Mouse (Mus musculus): ENCODE results near the gene Gpr84. TPM values are rescaled to one million over a fixed set of nuclear protein-coding genes. Genes with fewer than 3 reads are reported as not detected.

The Gpr84 gene
- polyA plus RNA-seq, 1 experiment: 0.05 TPM

DNA sequence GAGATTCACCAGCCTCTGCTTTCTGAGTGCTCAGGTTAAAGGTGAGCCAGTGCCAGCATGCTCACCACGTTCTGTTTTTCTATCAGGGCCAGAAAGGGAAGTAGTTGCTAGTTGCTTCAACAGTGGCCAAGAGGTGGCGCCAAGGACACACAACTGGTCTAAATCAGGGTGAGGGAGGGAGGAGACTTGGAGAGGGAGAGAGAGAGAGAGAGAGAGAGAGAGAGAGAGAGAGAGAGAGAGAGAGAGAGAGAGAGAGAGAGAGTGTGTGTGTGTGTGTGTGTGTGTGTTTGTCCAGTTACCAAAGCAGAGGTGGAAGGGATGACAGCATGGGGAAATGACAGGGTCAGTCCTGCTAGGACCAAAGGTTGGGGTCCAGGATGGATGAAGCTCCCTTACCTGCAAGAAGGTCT is 36.9 kb upstream of the Gpr84 start:
- H3ac ChIP-seq (ENCODE audit: control insufficient read depth, insufficient read length): no peak overlapping the region
- TF ChIP-seq REST (IDR thresholded peaks at IDR 0.05; ENCODE audit: insufficient read depth, insufficient read length): no peak
- no peak for TF ChIP-seq MYOG (IDR thresholded peaks at IDR 0.05; ENCODE audit: control insufficient read depth in 1 of 3, insufficient read depth in 1 of 3, insufficient read length in 2 of 3, low read depth in 2 of 3)
- TF ChIP-seq MAX (IDR thresholded peaks at IDR 0.05; ENCODE audit: low read depth): no peak
- TF ChIP-seq E2F4 (IDR thresholded peaks at IDR 0.05; ENCODE audit: insufficient read depth): no peak
- no peak for TF ChIP-seq POLR2AphosphoS2 (IDR thresholded peaks at IDR 0.05; ENCODE audit: insufficient read length, low read depth)
- no peak for TF ChIP-seq SRF (IDR thresholded peaks at IDR 0.05; ENCODE audit: control insufficient read depth, insufficient read length, low read depth)
- no peak for TF ChIP-seq POLR2A (IDR thresholded peaks at IDR 0.05; ENCODE audit: insufficient read length, low read depth)
- no peak for TF ChIP-seq CEBPB (IDR thresholded peaks at IDR 0.05; ENCODE audit: insufficient read depth, poor library complexity, severe bottlenecking)
- no peak for TF ChIP-seq TCF12 (IDR thresholded peaks at IDR 0.05; ENCODE audit: insufficient read depth, poor library complexity, severe bottlenecking)
- TF ChIP-seq USF1 (IDR thresholded peaks at IDR 0.05; ENCODE audit: low read depth): no peak
- no peak for TF ChIP-seq TCF3 (IDR thresholded peaks at IDR 0.05; ENCODE audit: insufficient read length, low read depth)
- TF ChIP-seq MYOD1 (IDR thresholded peaks at IDR 0.05; ENCODE audit: control insufficient read depth in 1 of 3, insufficient read length in 2 of 3, low read depth in 2 of 3): no peak
- no peak overlapping the region for H3K4me3 ChIP-seq
- no peak overlapping the region for H3K4me2 ChIP-seq (ENCODE audit: low read depth)
- no peaks in the 10 kb centered on the region for H3K79me2 ChIP-seq (ENCODE audit: control insufficient read depth, insufficient read depth)
- no peaks in the 10 kb centered on the region for H3K27me3 ChIP-seq (ENCODE audit: control insufficient read depth, insufficient read depth, insufficient read length)
- H3K36me3 ChIP-seq (ENCODE audit: control insufficient read depth, insufficient read depth): peaks cover 87% of the 10 kb centered on the region

DNA sequence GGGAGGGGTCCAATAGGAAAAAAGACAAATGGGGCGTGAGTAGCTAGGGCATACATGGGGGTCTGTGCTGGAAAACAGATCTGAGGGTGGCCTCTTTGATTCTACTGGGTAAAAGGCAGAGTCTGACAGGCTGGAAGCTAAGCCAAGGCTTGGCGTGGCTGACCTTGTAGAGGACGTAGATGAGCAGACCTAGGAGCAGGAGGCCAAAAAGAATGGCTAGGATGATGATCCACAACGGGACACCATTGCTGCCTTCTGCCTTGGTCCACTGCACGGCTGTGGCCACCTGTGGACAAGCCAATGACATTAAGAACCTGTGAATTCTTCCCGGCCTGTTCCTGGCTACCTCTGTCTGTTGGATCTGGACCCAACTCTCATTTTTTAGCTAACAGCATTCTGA is 35.4 kb upstream of the Gpr84 start:
- H3K27me3 ChIP-seq (ENCODE audit: control insufficient read depth, insufficient read depth, insufficient read length): no peaks in the 10 kb centered on the region
- H3ac ChIP-seq (ENCODE audit: control insufficient read depth, insufficient read length): no peak overlapping the region
- no peak overlapping the region for H3K4me3 ChIP-seq
- H3K79me2 ChIP-seq (ENCODE audit: control insufficient read depth, insufficient read depth): no peaks in the 10 kb centered on the region
- TF ChIP-seq POLR2AphosphoS2 (IDR thresholded peaks at IDR 0.05; ENCODE audit: insufficient read length, low read depth): peak; percentile 78
- TF ChIP-seq USF1 (IDR thresholded peaks at IDR 0.05; ENCODE audit: low read depth): no peak
- H3K36me3 ChIP-seq (ENCODE audit: control insufficient read depth, insufficient read depth): peaks cover 74% of the 10 kb centered on the region
- no peak overlapping the region for H3K4me2 ChIP-seq (ENCODE audit: low read depth)

DNA sequence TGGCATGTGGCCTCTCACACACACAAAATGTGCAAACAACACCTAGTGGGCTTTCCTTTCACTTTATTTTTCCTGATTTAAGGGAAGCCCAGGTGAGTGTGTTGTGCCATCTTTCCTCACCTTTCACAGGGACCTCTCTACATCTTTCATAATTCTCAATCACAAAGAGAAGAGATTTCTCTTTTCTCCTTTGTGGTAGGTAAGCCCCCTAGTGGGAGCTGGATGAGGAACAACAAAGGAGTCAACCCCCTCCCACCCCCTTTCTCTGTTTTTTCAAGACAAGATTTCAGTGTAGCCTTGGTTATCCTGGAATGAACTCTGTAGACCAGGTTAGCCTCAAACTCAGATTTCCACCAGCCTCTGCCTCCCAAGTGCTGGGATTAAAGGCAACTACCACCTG is 33.1 kb upstream of the Gpr84 start:
- TF ChIP-seq MYOD1 (IDR thresholded peaks at IDR 0.05; ENCODE audit: control insufficient read depth in 1 of 3, insufficient read length in 2 of 3, low read depth in 2 of 3): no peak
- no peak for TF ChIP-seq MYOG (IDR thresholded peaks at IDR 0.05; ENCODE audit: control insufficient read depth in 1 of 3, insufficient read depth in 1 of 3, insufficient read length in 2 of 3, low read depth in 2 of 3)
- no peak for TF ChIP-seq POLR2A (IDR thresholded peaks at IDR 0.05; ENCODE audit: insufficient read length, low read depth)
- TF ChIP-seq TCF12 (IDR thresholded peaks at IDR 0.05; ENCODE audit: insufficient read depth, poor library complexity, severe bottlenecking): no peak
- no peak for TF ChIP-seq MAX (IDR thresholded peaks at IDR 0.05; ENCODE audit: low read depth)
- no peak for TF ChIP-seq CEBPB (IDR thresholded peaks at IDR 0.05; ENCODE audit: insufficient read depth, poor library complexity, severe bottlenecking)
- no peak for TF ChIP-seq POLR2AphosphoS2 (IDR thresholded peaks at IDR 0.05; ENCODE audit: insufficient read length, low read depth)
- no peak for TF ChIP-seq REST (IDR thresholded peaks at IDR 0.05; ENCODE audit: insufficient read depth, insufficient read length)
- TF ChIP-seq USF1 (IDR thresholded peaks at IDR 0.05; ENCODE audit: low read depth): no peak
- no peak for TF ChIP-seq SRF (IDR thresholded peaks at IDR 0.05; ENCODE audit: control insufficient read depth, insufficient read length, low read depth)
- no peak for TF ChIP-seq TCF3 (IDR thresholded peaks at IDR 0.05; ENCODE audit: insufficient read length, low read depth)
- TF ChIP-seq E2F4 (IDR thresholded peaks at IDR 0.05; ENCODE audit: insufficient read depth): no peak
- peaks cover 52% of the 10 kb centered on the region for H3K36me3 ChIP-seq (ENCODE audit: control insufficient read depth, insufficient read depth)

DNA sequence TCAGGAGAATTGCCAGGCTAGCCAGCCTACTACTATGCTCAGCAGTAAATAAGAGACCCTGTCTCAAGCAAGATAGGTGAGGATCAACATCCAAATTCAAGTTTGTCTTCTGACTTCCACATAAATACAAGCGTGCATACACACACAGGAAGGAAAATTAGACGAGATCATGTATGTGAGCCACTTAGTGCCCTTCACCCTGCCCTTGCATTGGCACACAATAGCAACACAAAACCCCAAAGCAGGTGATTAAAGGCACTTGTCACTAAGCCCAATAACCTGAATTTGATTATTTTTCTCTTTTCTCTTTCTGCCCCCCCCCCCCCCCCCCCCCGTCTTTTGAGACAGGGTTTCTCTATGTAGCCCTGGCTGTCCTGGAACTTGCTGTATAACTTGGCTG is 32.6 kb upstream of the Gpr84 start:
- H3K27me3 ChIP-seq (ENCODE audit: control insufficient read depth, insufficient read depth, insufficient read length): no peaks in the 10 kb centered on the region
- no peaks in the 10 kb centered on the region for H3K79me2 ChIP-seq (ENCODE audit: control insufficient read depth, insufficient read depth)
- no peak overlapping the region for H3ac ChIP-seq (ENCODE audit: control insufficient read depth, insufficient read length)
- H3K36me3 ChIP-seq (ENCODE audit: control insufficient read depth, insufficient read depth): peaks cover 46% of the 10 kb centered on the region
- TF ChIP-seq POLR2A (IDR thresholded peaks at IDR 0.05; ENCODE audit: insufficient read length, low read depth): peak; percentile 22
- peak; percentile 71 for TF ChIP-seq POLR2AphosphoS2 (IDR thresholded peaks at IDR 0.05; ENCODE audit: insufficient read length, low read depth)
- no peak for TF ChIP-seq CEBPB (IDR thresholded peaks at IDR 0.05; ENCODE audit: insufficient read depth, poor library complexity, severe bottlenecking)
- H3K4me3 ChIP-seq: no peak overlapping the region
- no peak overlapping the region for H3K4me2 ChIP-seq (ENCODE audit: low read depth)

More for the DNA sequence above, 33.1 kb upstream of the Gpr84 start:
- no peak overlapping the region for H3K4me2 ChIP-seq (ENCODE audit: low read depth)
- no peaks in the 10 kb centered on the region for H3K27me3 ChIP-seq (ENCODE audit: control insufficient read depth, insufficient read depth, insufficient read length)
- H3ac ChIP-seq (ENCODE audit: control insufficient read depth, insufficient read length): no peak overlapping the region
- H3K79me2 ChIP-seq (ENCODE audit: control insufficient read depth, insufficient read depth): no peaks in the 10 kb centered on the region
- no peak overlapping the region for H3K4me3 ChIP-seq

DNA sequence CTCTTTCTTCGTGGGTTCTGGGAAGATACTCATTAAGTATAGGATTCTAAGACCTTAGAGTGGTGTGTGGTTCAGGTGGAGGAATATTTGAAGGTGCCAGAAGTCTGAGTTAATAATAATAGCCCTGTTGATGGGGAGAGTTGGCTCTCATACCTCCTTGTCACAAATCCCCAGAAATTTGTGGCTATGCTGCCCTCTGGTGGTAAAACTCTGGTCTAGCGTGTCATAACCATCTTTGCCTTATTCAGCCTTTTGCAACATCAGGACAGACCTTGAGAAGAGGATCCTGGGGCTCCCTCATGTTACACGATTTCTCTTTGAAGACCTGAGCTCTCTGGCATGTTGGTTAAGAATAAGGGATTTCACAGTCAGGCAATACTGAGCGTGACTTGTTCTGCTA is 32.0 kb upstream of the Gpr84 start:
- TF ChIP-seq USF1 (IDR thresholded peaks at IDR 0.05; ENCODE audit: low read depth) (no peak), TCF12 (IDR thresholded peaks at IDR 0.05; ENCODE audit: insufficient read depth, poor library complexity, severe bottlenecking) (no peak), E2F4 (IDR thresholded peaks at IDR 0.05; ENCODE audit: insufficient read depth) (no peak), SRF (IDR thresholded peaks at IDR 0.05; ENCODE audit: control insufficient read depth, insufficient read length, low read depth) (no peak), MYOD1 (IDR thresholded peaks at IDR 0.05; ENCODE audit: control insufficient read depth in 1 of 3, insufficient read length in 2 of 3, low read depth in 2 of 3) (no peak), CEBPB (IDR thresholded peaks at IDR 0.05; ENCODE audit: insufficient read depth, poor library complexity, severe bottlenecking) (no peak), MYOG (IDR thresholded peaks at IDR 0.05; ENCODE audit: control insufficient read depth in 1 of 3, insufficient read depth in 1 of 3, insufficient read length in 2 of 3, low read depth in 2 of 3) (no peak), REST (IDR thresholded peaks at IDR 0.05; ENCODE audit: insufficient read depth, insufficient read length) (no peak)
- no peak overlapping the region for H3K4me3 ChIP-seq
- no peak overlapping the region for H3K4me2 ChIP-seq (ENCODE audit: low read depth)
- no peaks in the 10 kb centered on the region for H3K27me3 ChIP-seq (ENCODE audit: control insufficient read depth, insufficient read depth, insufficient read length)
- no peaks in the 10 kb centered on the region for H3K79me2 ChIP-seq (ENCODE audit: control insufficient read depth, insufficient read depth)
- no peak overlapping the region for H3ac ChIP-seq (ENCODE audit: control insufficient read depth, insufficient read length)
- peaks cover 40% of the 10 kb centered on the region for H3K36me3 ChIP-seq (ENCODE audit: control insufficient read depth, insufficient read depth)
